Mouse (Mus musculus) right cerebral cortex, postnatal 25 days (tissue): Measurements from ENCODE around the gene Rps11.

ENCODE experiments used
- DNase-seq: peaks from one replicate; pipeline ENCODE4 v3.0.0; 2022

Gene Rps11

DNA sequence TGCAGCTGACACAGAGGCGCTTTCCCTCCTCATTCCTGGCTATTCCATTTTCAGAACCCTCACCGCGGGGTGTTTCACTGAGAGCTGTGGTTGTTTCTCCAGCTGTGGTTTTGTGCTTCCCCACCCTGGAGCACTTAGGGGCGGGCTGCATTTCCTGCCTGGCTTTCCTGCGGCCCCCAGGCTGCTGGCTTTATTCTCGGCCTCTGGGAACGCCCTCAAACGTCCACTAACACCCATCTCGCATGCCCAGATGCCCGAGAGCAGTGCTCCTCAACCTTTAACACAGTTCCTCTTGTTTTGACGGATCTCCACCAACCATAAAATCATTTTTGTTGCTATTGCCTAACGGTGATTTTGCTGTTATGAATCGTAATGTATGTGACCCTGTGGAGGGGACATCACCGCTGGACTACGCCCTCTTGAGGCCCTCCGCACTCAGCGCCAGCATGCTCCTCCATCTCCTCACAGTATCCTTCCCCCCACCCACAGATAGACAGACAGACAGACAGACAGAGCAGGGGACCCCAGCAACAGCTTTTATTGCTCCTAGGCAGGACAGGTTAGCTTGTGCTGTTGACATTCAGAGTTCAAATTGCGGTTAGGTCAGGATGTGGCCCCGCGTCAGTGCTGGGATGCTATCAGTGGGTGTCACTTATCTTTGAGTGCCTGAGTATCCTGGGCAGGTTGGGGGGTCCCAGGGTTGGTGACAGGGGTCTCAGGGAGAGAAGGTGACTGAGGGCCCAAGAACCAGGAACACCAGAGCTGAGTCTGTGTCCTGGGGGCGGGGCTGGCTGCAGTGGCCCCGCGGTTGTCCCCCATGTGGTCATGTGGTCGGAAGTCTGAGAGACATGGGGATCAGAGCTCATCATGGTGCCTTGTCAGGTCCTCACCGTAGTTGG lies 41.6 kb downstream of the Rps11 start:
- no peak for DNase-seq

DNA sequence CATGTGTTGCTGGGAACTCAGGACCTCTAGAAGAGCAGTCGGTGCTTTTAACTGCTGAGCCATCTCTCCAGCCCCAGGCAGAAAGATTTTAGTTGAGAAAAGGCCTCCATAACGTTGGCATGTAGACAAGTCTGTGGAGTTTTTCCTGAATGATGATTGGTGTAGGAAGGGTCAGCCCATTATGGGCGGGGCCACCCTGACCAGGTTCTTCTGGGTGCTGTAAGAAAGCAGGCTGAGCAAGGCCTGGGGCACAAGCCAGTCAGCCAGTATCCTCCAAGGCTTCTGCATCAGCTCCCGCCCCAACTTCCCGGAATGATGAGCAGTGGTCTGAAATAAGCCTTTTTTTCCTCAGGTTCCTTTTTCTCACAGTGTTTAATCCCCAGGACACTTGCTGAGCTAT lies 43.2 kb downstream of the Rps11 start:
- no peak for DNase-seq

DNA sequence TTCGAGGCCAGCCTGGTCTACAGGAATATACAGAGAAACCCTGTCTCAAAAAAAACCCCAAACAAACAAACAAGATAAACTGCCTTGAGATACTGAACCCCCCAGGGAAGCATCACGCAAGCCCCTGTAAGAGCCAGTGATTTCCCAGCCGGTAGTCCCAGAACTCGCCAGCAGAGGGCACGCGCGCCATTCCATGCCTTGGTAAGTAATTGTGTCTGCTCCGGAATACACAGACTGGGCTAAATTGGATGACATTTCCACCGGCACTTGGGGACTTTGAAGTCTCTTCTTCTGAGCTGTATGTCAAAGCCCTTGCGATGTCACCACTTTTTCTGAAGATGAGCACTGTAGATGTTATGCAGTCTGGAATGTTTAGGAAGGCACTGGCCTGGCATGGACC lies 44.4 kb downstream of the Rps11 start:
- peak; percentile 81 for DNase-seq

DNA sequence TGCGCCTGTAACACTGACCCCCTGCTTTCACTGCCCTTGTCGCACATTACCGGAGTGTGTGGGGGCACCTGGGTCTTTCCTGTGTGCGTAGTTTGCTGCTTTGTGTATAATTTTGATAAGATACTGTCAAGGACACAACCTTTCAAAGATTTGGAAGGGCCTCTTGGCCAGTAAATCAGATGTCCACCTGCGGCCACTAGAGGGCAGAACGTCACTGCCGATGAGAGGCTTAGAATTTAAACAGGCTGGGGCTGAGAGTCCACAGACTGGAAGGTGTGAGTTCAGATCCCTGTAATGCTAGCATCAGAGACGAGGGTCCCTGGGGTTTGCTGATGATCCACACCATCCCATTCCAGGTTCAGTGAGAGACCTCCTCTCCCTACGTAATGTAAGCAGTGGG lies 45.7 kb downstream of the Rps11 start:
- DNase-seq = peak; percentile 53

DNA sequence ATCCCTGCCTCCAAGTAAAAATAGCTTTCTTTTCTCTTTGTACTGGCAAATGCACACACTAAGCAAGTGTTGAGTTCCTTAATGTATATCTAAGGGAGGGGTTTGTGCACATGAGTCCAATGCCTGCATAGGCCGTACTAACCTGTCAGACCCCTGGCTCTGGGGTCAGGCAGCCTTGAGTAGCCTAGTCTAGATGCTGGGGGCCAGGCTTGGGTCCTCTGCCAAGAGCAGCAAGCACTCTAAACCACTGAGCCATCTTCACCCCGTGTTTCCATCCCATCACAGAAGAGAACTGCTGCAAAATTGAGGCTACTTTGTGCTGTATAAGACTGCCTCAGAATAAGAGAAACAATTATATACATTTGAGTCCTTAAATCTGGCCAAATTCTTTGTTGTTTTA lies 46.4 kb downstream of the Rps11 start:
- DNase-seq = no peak

DNA sequence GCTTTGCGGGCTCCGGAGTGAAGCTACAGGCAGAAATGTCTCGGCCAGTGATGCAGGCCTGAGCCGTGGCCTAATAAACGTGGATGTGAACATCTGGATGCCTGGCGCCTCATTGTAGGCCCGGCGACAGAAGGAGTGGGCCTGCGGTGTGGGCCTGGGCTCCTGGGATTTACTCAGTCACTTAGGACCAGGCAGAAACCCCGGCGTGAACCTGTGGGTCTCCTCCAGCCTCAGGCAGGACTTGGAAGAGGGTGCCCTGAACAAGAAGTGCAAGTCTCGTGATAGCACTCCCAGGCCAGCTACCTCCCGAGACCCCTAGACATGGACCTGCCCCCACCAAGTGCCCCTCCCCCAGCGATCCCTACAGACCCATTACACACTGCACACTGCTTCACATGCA lies 46.9 kb downstream of the Rps11 start:
- no peak for DNase-seq

DNA sequence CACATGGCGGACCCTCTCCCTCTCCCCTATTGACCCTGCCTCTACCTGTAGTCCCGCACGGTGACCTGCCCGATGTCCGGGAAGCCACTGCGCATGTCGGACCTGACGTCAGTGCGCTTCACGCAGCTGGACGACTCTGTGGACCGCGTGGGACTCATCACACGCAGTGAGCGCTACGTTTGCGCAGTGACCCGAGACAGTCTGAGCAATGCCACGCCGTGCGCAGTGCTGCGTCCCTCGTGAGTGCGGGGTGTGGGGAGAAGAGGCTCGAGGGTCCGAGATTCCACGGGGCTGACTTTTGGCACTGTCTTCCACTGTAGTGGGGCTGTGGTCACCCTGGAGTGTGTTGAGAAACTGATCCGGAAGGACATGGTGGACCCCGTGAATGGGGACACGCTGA lies 47.7 kb downstream of the Rps11 start:
- no peak for DNase-seq

DNA sequence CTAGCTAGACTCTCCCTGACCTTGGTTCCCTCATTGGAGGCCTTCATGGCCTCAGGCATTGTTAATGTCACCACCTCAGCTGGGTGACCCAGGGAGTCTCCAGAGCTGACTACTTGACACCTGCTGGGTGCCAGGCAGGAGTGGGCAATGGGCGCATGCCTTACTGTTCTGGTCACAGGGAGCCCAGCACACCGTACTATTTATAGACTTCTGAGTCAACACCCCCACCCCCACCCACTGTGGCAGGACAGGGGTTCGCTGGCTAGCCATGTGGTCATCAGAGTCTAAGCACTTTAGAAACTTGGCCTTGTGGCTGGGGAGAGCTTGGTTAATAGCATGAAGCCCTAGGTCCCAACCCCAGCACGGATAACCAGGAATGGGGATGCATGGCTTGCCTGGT lies 48.8 kb downstream of the Rps11 start:
- no peak for DNase-seq

DNA sequence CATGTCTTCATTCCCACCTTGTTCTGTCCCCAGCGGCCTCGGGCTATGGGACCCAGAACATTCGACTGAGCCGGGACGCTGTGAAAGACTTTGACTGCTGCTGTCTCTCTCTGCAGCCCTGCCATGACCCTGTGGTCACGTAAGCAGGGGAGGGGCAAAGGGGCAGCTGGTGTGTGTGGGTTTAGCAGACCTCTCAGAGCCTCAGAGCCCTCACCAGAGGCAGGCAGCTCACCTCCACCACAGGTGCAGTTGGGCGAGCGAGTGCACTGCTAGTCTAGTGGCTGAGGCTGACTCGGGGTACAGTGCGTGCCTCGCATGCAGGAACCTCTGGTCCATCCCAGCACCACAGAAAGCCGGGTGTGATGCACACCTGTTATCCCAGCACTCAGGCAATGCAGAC lies 50.3 kb downstream of the Rps11 start:
- no peak for DNase-seq

DNA sequence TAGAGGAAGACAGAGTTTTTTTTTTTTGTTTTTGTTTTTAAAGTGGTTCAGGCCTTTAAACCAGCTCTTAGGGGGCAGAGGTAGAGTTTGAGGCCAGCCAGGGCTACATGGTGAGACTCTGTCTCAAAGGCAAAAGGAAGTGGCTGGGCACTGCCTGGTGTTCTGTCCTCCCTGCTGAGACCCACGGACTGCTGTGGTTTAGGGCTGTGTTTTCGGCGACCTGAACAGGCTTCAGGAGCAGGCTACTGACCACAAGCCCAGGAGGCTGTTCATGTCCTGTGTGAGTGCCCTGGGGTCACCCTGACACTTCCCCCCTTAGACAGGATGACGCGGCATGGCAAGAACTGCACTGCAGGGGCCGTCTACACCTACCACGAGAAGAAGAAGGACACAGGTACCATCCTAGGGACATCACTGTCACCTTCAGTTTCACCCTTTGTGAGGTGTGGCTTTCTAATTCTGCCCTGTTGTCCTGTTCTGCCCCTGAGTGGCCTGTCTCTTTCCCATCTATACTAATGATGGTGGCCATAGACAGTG lies 51.0 kb downstream of the Rps11 start:
- no peak for DNase-seq
